Mouse (Mus musculus): ENCODE results near the gene Mettl26. TPM values are rescaled to one million over a fixed set of nuclear protein-coding genes. Genes with fewer than 3 reads are reported as not detected.

Mettl26 gene
- total RNA-seq (2022), result 10 to 100 TPM; 31.4 to 37.3 (median 34.6) TPM

DNA sequence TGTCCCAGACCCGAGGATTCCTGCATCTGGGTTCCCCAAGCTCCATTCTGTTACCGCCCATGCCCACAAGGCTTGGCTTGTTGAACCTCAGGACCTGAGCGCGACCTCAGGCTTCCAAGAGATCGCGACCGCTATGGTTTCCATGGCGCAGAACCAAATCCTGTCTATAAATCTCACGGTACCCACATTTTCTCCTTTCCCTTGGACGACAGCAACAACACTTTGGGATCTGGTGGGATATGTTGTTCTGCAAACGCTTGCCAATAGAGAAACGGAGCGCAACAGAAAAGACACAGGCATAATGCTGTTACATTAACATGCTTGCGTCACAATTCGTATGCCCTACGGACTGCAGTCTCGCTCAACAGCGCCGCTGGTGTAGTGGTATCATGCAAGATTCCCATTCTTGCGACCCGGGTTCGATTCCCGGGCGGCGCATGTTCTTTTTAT, at the start of gene Mettl26:
Gene Mettl26, plus strand, starts transcription at position 354 of the 450 bp plus-strand sequence.
- peak; percentile 89 to 100 for DNase-seq (ENCODE audit: low spot score in 2 of 2)

GRCm38 (mm10) chr17:25825311-25825710, 49.6 kb upstream of the Mettl26 start:
- DNase-seq (ENCODE audit: low spot score in 2 of 2), result no peak

DNA sequence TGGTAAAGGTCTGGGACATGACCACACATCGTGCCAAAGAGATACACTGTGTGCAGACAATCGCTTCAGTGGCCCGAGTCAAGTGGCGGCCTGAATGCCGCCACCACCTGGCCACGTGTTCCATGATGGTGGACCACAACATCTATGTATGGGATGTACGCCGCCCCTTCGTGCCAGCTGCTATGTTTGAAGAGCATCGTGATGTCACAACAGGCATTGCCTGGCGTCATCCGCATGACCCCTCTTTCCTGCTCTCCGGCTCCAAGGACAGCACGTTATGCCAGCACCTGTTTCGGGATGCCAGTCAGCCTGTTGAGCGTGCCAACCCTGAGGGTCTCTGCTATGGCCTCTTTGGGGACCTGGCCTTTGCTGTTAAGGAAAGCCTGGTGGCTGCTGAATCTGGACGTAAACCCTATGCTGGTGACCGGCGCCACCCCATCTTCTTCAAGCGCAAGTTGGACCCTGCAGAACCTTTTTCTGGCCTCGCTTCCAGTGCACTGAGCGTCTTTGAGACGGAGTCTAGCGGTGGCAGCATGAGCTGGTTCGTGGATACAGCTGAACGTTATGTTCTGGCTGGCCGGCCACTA, 48.8 kb upstream of the Mettl26 start:
- DNase-seq (ENCODE audit: low spot score in 2 of 2), result no peak

- no peak for DNase-seq (ENCODE audit: low spot score in 2 of 2)
Measured at GRCm38 (mm10) chr17:25827011-25827410, 47.9 kb upstream of the Mettl26 start.

- no peak for DNase-seq (ENCODE audit: low spot score in 2 of 2)
Measured at GRCm38 (mm10) chr17:25827546-25828222, 47.2 kb upstream of the Mettl26 start.

DNA sequence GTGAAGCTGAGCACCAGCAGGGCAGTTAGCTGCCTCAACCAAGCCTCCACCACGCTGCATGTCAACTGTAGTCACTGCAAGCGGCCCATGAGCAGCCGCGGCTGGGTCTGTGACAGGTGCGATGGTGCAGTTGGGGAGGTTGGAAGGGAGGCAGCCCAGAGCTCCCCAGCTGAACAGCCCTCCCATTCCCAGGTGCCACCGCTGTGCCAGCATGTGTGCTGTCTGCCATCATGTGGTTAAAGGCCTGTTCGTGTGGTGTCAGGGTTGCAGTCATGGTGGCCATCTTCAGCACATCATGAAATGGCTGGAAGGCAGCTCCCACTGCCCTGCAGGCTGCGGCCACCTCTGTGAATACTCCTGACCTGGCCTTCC, 46.7 kb upstream of the Mettl26 start:
- DNase-seq (ENCODE audit: low spot score in 2 of 2), result no peak

DNA sequence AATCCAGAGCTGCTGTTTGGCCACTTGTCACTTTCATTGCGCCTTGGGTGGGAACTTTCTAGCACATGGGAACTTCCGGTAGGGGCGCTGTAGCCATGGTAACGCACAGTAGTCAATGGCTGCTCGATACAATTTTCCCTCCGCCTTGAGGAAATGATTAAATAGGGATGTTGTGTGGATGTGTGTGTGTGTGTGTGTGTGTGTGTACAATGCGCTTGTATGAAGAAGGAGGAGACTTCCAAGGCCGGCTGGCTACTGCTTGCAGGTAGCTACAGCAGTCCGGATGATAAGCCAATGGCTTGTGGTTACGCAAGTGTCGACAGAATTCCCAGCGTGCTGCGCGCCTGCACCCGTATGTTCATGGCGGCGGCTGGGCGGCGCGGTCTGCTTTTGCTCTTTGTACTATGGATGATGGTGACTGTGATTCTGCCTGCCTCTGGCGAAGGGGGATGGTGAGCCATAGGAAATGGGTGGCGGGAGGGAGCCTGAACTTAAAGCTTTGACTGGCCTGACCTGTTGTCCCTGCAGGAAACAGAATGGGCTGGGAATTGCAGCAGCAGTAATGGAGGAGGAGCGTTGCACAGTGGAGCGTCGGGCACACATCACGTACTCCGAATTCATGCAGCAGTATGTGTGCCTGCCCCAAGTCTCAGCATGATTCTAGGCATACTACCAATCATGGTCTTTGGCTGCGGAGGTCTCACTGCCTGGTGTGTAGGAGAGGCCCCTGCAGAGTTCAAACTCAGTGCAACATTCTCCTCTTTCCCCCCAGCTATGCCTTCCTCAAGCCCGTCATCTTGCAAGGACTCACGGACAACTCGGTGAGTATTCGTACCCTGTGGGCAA, 45.9 kb upstream of the Mettl26 start, which contains the start of gene Jmjd8:
Gene Jmjd8, plus strand, starts transcription at position 156 of the 846 bp plus-strand sequence.
- peak in 1 of 2 experiments; percentile 81 for DNase-seq (ENCODE audit: low spot score in 2 of 2)

GRCm38 (mm10) chr17:25829558-25830017, 45.3 kb upstream of the Mettl26 start:
- no peak for DNase-seq (ENCODE audit: low spot score in 2 of 2)

GRCm38 (mm10) chr17:25830200-25830753, 44.6 kb upstream of the Mettl26 start:
- DNase-seq (ENCODE audit: low spot score in 2 of 2), result no peak

GRCm38 (mm10) chr17:25830806-25831431, 44.0 kb upstream of the Mettl26 start:
- DNase-seq (ENCODE audit: low spot score in 2 of 2), result no peak

DNA sequence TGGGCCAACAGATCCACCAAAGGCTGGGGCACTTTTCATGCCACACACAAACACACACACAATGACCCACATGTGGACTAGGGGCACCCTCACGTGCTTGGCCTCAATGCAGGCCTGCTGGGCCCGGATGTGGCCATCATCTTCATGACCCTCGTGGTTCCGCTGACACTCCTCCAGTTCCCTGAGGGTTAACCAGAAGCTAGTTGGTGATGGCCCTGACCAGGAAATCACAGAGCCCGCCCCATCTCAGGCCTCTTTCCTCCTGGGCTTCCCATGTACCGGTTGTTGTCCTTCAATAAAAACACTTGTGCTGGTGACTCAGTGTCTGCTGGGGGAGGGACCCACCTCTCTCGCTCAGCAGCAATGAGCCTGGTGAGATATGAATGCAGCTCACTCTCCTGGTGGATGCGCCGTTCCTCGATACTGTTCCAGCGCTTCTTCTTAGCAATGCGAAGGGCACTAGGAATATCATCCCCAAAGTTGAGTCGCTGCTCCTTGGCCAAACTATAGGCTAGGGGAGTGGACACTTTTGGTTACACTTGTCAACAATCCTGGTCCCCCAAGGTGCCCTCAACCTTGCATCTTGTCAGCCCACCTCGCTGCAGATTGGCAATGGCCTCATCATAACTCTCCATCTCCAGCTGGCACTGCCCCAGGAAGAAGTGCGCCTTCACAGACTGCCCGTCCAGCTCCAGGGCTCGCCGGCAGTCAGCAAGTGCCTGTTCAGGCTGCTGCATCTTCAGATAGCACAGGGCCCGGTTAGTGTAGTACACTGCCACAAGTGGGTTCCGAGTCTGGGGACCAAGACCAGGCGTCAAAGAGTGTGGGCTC, 43.2 kb upstream of the Mettl26 start:
- no peak for DNase-seq (ENCODE audit: low spot score in 2 of 2)

DNA sequence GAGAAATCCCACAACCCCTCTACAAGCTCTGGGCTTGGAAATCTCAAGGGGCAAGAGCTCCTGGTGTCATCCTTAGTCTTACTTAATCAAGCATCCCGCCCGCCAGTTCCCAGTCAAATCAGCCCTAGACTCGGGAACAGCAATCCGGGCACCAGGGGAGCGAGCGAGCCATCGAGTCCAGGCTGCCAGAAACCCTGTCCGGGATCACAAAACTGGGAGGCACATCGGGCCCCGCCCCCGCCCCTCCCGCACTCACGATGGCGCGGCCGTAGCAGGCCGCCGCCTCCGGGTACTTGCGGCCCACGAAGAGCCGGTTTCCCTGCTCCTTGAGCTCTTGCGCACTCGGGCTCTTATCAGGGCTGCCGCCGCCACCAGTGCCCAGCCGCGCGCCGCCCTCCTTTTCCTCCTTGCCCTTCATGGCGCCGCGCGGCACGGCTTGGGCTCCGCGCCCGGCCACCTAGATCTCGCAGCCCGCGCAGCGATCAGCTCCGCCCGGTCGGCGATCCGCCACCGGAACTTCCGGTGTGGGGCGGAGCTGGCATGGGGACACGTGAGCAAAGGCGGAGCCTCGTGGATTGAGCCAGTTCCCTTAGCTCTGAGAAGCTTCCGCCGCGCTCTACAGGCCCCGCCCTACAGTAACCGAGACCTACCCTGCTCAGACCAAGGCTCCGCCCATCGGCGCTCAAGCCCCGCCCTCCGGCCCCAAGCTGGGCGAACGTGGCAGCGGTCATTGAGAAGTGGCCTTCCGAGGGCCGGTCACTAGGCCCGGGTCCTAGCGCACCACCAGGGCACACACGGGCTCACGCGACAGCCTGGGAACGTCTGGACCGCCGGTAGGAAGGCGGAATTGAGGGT, 42.2 kb upstream of the Mettl26 start:
- peak; percentile 97 to 99 for DNase-seq (ENCODE audit: low spot score in 2 of 2)

- DNase-seq (ENCODE audit: low spot score in 2 of 2), result peak in 1 of 2 experiments; percentile 87
Measured at GRCm38 (mm10) chr17:25833291-25833663, 41.6 kb upstream of the Mettl26 start, which contains the start of gene Stub1. Gene Stub1, minus strand, starts transcription at chr17:25833404.

GRCm38 (mm10) chr17:25833961-25834594, 40.8 kb upstream of the Mettl26 start:
- no peak for DNase-seq (ENCODE audit: low spot score in 2 of 2)

- no peak for DNase-seq (ENCODE audit: low spot score in 2 of 2)
Measured at GRCm38 (mm10) chr17:25834595-25835222, 40.2 kb upstream of the Mettl26 start.

DNA sequence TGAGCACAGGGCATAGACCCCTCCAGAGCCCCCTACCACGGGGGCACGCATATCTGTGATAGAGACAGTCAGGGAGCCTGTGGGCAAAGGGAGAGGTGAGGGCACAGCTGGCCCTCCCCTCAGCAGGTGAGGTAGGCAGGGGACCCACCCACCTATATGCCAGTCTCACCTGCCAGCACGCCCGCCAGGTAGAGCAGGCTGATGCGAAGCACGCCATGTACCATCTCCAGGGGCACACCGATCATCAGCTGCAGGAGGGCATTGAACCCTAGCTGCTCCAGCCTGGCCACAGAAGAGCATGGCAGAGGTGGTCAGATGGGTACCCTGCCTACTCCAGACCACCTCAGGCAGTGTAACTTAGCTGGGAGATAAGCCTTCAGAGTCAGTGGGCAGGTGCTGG, 39.6 kb upstream of the Mettl26 start:
- no peak for DNase-seq (ENCODE audit: low spot score in 2 of 2)

DNA sequence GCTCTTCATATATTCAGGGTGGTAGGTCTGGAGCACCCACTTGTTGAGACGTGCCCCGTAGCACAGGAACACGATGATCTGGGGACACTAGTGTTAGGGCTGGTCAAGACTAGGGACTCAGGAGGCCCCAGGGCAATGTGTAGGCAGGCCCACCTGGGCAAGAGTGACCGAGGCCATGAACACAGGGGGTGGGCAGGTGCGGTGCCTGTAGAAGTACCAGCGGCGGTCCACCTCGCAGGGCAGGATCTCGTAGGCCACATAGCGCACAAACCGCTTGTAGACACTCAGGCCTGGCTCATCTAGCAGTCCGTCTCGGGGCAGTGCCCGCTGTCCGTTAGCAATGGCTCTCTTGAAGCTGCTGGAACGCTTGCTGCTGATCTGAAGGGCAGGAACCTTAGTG, 39.1 kb upstream of the Mettl26 start:
- DNase-seq (ENCODE audit: low spot score in 2 of 2), result no peak

DNA sequence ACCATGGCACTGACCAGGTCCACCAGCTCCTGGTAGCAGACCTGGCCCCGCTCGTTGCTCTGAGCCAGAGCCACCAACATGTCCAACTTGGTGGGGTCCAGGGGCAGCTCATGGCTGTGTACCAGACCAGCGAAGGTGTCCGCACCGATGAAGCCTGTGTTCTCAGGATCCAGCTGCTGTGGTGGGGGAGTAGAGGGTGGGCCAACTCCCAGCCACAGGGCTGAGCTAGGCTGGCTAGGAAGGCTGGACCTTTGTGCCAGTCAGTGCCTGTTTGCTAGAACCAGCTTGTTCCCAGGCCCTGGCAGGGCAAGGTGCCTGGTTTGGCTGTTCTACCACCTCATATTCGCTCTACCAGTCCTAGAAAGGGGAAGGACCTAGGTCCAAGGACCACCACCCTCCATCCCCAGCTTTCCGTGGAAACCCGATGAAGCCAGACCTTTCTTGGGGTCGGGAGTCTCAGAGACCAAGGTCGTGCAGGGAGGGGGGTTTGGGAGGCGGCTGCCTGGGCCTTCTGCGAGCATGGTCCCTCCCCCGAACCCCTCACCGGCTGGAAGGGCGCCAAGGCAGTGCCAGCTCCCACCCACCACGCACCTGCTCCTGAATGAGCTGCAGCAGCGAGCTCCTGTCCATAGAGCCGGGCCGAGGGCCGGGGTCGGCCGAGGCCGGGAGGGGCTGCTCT, 38.3 kb upstream of the Mettl26 start:
- peak in 1 of 2 experiments; percentile 42 for DNase-seq (ENCODE audit: low spot score in 2 of 2)

Measured in left cerebral cortex, adult 8-10 months (tissue).